Mouse (Mus musculus) stomach, embryonic 14.5 days (tissue): ENCODE results near the gene Rps8. TPM values are rescaled to one million over a fixed set of nuclear protein-coding genes. Genes with fewer than 3 reads are reported as not detected.

Experiments used
- ATAC-seq: fragments of 200-750 bp; cut with Nextera tagmentation; 2 replicates; pipeline ENCODE4 v1.8.0; 2017; ENCODE audit warnings: low read depth, moderate TSS enrichment; ENCODE audit not compliant: insufficient number of reproducible peaks, insufficient read depth, low FRiP score
- H3K27ac ChIP-seq: fragments of 300-500 bp; sonication (generic); 2 replicates; pipeline ENCODE4 v1.5.1; 2014; ENCODE audit warnings: mild to moderate bottlenecking, low read length, moderate library complexity, mixed read lengths
- H3K27me3 ChIP-seq: fragments of 300-500 bp; sonication (generic); 2 replicates; pipeline ENCODE4 v1.6.1; 2014; ENCODE audit warnings: low read length, control low read depth, mixed read lengths; ENCODE audit not compliant: control insufficient read depth, insufficient read depth
- H3K36me3 ChIP-seq: fragments of 300-500 bp; sonication (generic); 2 replicates; pipeline ENCODE4 v1.6.1; 2014; ENCODE audit warnings: mild to moderate bottlenecking, control low read depth, low read length, moderate library complexity, mixed read lengths; ENCODE audit not compliant: control insufficient read depth, insufficient read depth
- H3K4me1 ChIP-seq: fragments of 300-500 bp; sonication (generic); 2 replicates; pipeline ENCODE4 v1.6.1; 2014; ENCODE audit warnings: low read length, control low read depth, mixed read lengths; ENCODE audit not compliant: control insufficient read depth, insufficient read depth
- H3K4me2 ChIP-seq: fragments of 300-500 bp; sonication (generic); replicated peaks from 2 replicates; pipeline ENCODE4 v1.6.1; 2014; ENCODE audit warnings: low read depth, low read length, control low read depth
- H3K4me3 ChIP-seq: fragments of 300-500 bp; sonication (generic); 2 replicates; pipeline ENCODE4 v1.5.1; 2014; ENCODE audit warnings: low read depth, low read length, control low read depth
- H3K9ac ChIP-seq: fragments of 300-500 bp; sonication (generic); replicated peaks from 2 replicates; pipeline ENCODE4 v1.6.1; 2014; ENCODE audit warnings: low read depth, mild to moderate bottlenecking, control low read depth, low read length, moderate library complexity, mixed read lengths
- H3K9me3 ChIP-seq: fragments of 300-500 bp; sonication (generic); 2 replicates; pipeline ENCODE4 v1.6.1; 2016; ENCODE audit warnings: low read depth, low read length, control low read depth; ENCODE audit not compliant: control insufficient read depth
- WGBS: fragments of 180-500 bp; shearing (Covaris S2); extraction: QIAGEN DNeasy Blood & Tissue Kit; methylation state at CpG from one replicate; pipeline ENCODE4 v1.1.7; 2014; 5-methylcytosine and 5-hydroxymethylcytosine counted together
- polyA plus RNA-seq: library from polyadenylated mRNA; unstranded; fragments of >200 nt; fragmentation: Nextera tagmentation; extraction: Ambion mirVana; gene quantifications from 2 replicates; pipeline ENCODE4 v1.2.1, GENCODE M21; 2014

Gene Rps8
- polyA plus RNA-seq, 1 experiment from 2014 or later, result 1,488 TPM

GRCm38 (mm10) chr4:117131890-117132793 lies 23.9 kb downstream of the Rps8 start:
- peaks cover 7% of the 10 kb centered on the region; the same call in 1 of the 2 replicates for H3K36me3 ChIP-seq
- no peak for ATAC-seq

DNA sequence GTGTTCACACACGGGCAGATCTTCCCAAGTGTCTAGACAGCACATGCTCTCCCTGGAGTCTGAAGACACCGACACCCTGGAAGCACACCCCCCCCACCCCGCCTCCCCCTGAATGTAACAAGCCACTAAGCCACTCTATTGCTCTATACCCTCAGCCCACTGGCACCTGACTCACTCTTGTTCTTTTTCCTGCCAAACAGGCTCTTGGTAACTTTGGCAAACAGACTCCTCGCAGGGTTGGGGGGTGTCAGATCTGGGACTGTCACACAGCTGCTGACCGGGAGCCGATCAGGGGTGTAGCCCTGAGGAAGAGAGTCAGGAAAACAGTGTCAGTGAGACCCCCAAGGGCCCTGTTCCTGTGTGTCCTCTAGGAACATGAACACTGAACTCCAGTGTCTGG lies 24.8 kb downstream of the Rps8 start:
- H3K9me3 ChIP-seq, result no peaks in the 10 kb centered on the region
- WGBS, result 71% methylated on average over 6 of the region's 6 CpGs
- H3K4me2 ChIP-seq, result no peak overlapping the region
- ATAC-seq, result no peak
- no peak overlapping the region for H3K27ac ChIP-seq
- H3K27me3 ChIP-seq, result peaks cover 7% of the 10 kb centered on the region; the same call in 1 of the 2 replicates
- H3K36me3 ChIP-seq, result peaks cover 7% of the 10 kb centered on the region; the same call in 1 of the 2 replicates
- H3K4me3 ChIP-seq, result no peak overlapping the region
- no peak overlapping the region for H3K9ac ChIP-seq
- peaks cover 10% of the 10 kb centered on the region; the same call in 1 of the 2 replicates for H3K4me1 ChIP-seq

More at GRCm38 (mm10) chr4:117131890-117132793, 23.9 kb downstream of the Rps8 start:
- no peak overlapping the region for H3K27ac ChIP-seq
- H3K9ac ChIP-seq, result peak overlapping the region; percentile 60; the same call in 1 of the 2 replicates
- H3K9me3 ChIP-seq, result no peaks in the 10 kb centered on the region
- H3K4me1 ChIP-seq, result peaks cover 10% of the 10 kb centered on the region; the same call in 1 of the 2 replicates
- H3K27me3 ChIP-seq, result peaks cover 7% of the 10 kb centered on the region; the same call in 1 of the 2 replicates
- H3K4me3 ChIP-seq, result peak overlapping the region; percentile 59; the same call in 1 of the 2 replicates
- peak overlapping the region; percentile 89; the same call in 1 of the 2 replicates for H3K4me2 ChIP-seq
- WGBS, result 36% methylated on average over 7 of the region's 7 CpGs

DNA sequence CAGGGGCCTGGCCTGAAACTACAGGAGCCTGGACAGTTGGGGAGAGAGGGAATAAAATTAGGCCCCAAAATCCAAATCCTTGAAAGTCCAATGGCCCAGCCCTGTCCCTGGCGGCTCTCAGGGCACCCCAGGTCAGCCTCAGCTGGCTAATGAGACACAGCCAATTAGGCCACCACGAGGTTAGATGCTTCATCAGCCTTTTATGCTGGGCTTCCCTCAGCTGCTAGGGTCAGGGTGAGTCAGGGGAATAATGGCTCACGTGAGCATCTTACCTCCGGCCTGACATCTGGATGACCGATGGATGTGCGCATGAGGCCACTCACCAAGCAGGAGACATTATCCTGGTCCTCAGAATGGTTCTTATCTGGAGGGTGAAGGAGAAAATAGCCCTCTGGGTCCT lies 25.3 kb downstream of the Rps8 start:
- Histone ChIP-seq H3K4me1 (peaks cover 14% of the 10 kb centered on the region), H3K36me3 (peaks cover 7% of the 10 kb centered on the region; the same call in 1 of the 2 replicates), H3K4me3 (no peak overlapping the region), H3K27me3 (peaks cover 7% of the 10 kb centered on the region; the same call in 1 of the 2 replicates), H3K9me3 (no peaks in the 10 kb centered on the region), H3K27ac (no peak overlapping the region), H3K9ac (no peak overlapping the region), H3K4me2 (no peak overlapping the region)
- 73% methylated on average over 6 of the region's 6 CpGs for WGBS
- no peak for ATAC-seq

GRCm38 (mm10) chr4:117127991-117128686 lies 27.9 kb downstream of the Rps8 start:
- no peak overlapping the region for H3K4me2 ChIP-seq
- 89% methylated on average over 33 of the region's 33 CpGs for WGBS

DNA sequence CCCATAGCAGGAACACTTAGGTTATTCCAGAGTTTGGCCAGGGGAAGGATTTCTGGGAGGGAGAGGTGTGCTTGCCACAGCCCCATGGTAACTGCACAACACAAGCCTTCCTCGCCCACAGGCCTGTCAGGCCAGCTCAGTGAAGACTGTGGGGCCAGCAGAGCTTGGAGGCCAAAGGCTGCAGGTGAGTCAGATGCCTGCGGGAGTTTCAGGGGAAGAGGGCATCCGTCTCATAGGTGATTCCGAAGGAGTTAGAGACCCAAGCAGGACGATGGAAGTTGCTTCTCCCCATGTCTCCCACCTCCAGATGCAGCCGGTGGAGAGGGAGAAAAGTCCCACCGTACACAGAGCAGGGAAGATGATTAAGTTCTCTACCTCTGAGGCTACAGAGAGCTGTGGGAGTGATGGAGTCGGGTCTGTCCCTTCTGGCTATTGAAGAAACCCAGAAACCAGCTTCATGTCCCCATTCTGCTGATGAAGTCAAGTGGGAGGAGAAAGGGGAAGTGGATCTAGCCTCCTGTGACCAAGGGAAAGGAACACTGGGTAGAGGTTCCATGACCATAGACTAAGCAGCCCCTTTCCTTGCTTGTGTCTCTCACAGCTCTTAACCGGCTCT lies 29.3 kb downstream of the Rps8 start, which contains the start of gene Tctex1d4:
TSS of gene Tctex1d4 (plus strand) at position 120 of the 616 bp plus-strand sequence.
- Histone ChIP-seq H3K9me3 (no peaks in the 10 kb centered on the region), H3K9ac (peak within 1 kb of the TSS; percentile 6; the same call in 1 of the 2 replicates), H3K27ac (peak within 1 kb of the TSS; percentile 88), H3K4me2 (no peak within 1 kb of the TSS), H3K27me3 (no peaks in the 10 kb centered on the region), H3K4me1 (peaks cover 17% of the 10 kb centered on the region), H3K36me3 (peaks cover 7% of the 10 kb centered on the region; the same call in 1 of the 2 replicates), H3K4me3 (no peak within 1 kb of the TSS)
- no peak for ATAC-seq
- 88% methylated on average over 9 of the region's 9 CpGs for whole genome bisulfite sequencing

More at GRCm38 (mm10) chr4:117127991-117128686, 27.9 kb downstream of the Rps8 start:
- Histone ChIP-seq H3K27me3 (peaks cover 7% of the 10 kb centered on the region; the same call in 1 of the 2 replicates), H3K9me3 (no peaks in the 10 kb centered on the region), H3K36me3 (peaks cover 7% of the 10 kb centered on the region; the same call in 1 of the 2 replicates), H3K9ac (no peak overlapping the region), H3K4me1 (peaks cover 25% of the 10 kb centered on the region), H3K4me3 (no peak overlapping the region), H3K27ac (no peak overlapping the region)
- ATAC-seq, result no peak

DNA sequence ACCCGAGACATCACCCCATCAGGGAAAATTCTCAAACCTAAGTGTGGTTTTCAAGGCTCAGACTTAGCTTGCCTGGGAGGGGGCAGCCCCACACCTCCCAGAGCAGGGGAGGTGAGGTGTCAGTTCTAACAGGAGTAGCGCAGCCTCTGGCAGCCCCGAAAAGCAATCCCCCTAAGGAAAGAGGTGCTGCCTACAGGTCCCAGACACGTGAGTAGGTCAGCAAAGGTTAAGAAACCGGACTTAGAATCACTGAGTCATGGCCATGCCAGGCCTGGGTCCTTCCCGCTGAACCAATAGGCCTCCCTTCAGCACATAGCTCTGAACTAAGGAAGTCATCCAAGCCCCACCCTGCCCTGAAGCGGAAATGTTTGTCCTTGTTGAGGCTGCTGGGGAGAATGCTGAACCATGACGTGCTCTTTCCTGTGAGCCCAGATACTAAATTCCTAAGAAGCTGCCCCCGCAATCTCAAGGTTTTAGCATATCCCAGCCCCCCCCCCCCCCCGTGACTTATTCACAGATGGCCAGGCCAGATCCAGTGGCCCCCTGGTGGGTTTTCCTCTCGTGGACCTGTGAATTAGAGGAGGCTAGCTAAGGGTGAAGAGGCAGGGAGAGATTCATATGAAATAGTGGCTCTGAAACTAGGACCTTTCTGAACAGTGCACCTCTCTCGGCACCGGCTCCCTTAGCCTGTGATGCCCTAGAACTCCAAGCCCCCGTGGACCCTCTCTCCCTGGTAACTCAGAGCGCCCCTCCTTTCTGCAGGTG lies 30.0 kb downstream of the Rps8 start:
- Histone ChIP-seq H3K27me3 (no peaks in the 10 kb centered on the region), H3K36me3 (peaks cover 7% of the 10 kb centered on the region; the same call in 1 of the 2 replicates), H3K9ac (peak overlapping the region; percentile 6; the same call in 1 of the 2 replicates), H3K4me2 (no peak overlapping the region), H3K9me3 (no peaks in the 10 kb centered on the region), H3K4me3 (no peak overlapping the region), H3K4me1 (peaks cover 16% of the 10 kb centered on the region), H3K27ac (peak overlapping the region; percentile 88)
- WGBS, result 40% methylated on average over 15 of the region's 15 CpGs
- peak; percentile 69; the same call in 1 of the 2 replicates for ATAC-seq

- Histone ChIP-seq H3K9ac (peak within 1 kb of the TSS; percentile 8; the same call in 1 of the 2 replicates), H3K36me3 (peaks cover 7% of the 10 kb centered on the region; the same call in 1 of the 2 replicates), H3K27me3 (no peaks in the 10 kb centered on the region), H3K4me3 (no peak within 1 kb of the TSS; the same call in 1 of the 2 replicates), H3K4me2 (peak within 1 kb of the TSS; percentile 28), H3K4me1 (peaks cover 16% of the 10 kb centered on the region), H3K27ac (peak within 1 kb of the TSS; percentile 88), H3K9me3 (no peaks in the 10 kb centered on the region)
- ATAC-seq, result peak; percentile 37; the same call in 1 of the 2 replicates
- WGBS, result 22% methylated on average over 8 of the region's 8 CpGs
These were observed 30.6 kb downstream of the Rps8 start, which contains the start of gene Btbd19 for GRCm38 (mm10) chr4:117125348-117125909. Gene Btbd19, minus strand, starts transcription at chr4:117125725.
